Mouse (Mus musculus) stomach, postnatal 0 days (tissue): ENCODE measurements at regions not wholly inside any gene's neighbourhood (a gene's known extent, or its start where the extent isn't known, plus 50 kb on each side); places are given as distances from the start of the nearest gene placed in this dataset.

Source experiments
- CTCF ChIP-seq: IDR thresholded peaks from 2 replicates; pipeline ENCODE4 v1.5.1; 2016; ENCODE audit warnings: antibody characterized with exemption, low read depth, mild to moderate bottlenecking, moderate library complexity
- EP300 ChIP-seq: optimal IDR thresholded peaks from 2 replicates; pipeline ENCODE3; 2016; ENCODE audit warnings: antibody characterized with exemption

- TF ChIP-seq EP300 (no peak), CTCF (no peak)
Measured at GRCm38 (mm10) chr11:90117664-90118295, 69.7 kb upstream of the Gm45716 start.
